Mouse (Mus musculus) cerebellum, postnatal 4 days (tissue): ENCODE measurements at regions not wholly inside any gene's neighbourhood (a gene's known extent, or its start where the extent isn't known, plus 50 kb on each side); places are given as distances from the start of the nearest gene placed in this dataset.
"Not testable (repeated sequence)": the region's sequence is repeated elsewhere in the genome, so short reads cannot be mapped to it uniquely, and the experiment has no call there.

Experiments used
- DNase-seq, 2 experiments: peaks; one replicate each; pipeline ENCODE4 v3.0.0; 2022; ENCODE audit warnings: low spot score in 2 of 2, mixed read lengths in 1 of 2

DNA sequence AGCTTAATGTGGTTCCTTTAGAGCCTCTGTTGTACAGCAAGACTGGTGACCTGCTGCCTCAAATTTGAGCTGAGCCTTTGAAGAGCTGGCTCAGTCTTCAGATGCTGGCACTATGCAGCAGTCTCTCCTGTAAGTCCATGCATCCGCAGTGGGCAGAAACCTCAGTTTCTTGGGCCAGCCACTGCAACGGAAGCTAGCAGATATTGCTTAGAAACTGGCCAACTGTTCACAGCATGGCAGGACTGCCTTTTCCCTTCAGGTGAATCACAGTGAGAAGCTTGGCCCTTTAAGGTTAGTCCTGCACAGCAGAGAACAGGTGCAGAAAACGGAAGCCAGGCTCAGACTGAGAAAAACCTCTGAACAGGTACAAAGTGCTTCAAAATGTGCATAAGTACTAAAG is 1976.8 kb upstream of the G6pd2 start:
- no peak for DNase-seq

DNA sequence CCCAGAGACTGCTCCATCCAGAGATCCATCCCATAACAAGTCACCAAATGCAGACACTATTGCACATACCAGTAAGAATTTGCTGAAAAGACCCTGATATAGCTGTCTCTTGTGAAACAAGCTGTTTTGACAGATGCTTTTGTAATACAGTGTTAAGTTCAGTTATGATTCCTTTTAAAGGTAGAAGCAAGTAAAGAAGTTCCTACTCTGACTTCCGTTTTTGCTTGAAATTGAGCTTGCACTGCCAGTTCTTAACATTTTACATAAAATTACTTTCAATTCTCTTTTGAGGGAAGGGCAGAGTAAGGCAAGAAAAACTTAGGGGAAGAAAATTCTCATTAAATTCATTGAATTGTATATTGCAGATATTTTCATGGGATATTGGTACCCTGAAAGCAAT is 1962.9 kb upstream of the G6pd2 start:
- no peak for DNase-seq

DNA sequence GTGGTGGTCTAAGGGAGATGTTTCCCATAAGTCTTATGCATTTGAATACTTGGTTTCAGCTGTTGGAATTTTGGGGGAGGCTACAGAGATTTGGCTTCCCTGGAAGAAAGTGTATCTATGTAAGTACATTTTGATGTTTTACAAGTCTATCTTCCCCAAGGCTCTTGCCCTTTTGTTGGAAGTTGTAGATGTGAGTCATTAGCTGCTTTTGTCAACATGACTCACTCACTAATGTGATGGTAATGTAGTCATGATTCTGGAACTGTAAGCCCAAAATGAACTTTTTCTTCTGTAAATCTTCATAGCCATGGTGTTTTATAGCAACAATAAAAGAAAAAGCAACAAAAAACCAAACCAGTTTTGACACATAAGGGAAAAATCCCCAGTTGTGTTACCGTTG is 1961.0 kb upstream of the G6pd2 start:
- no peak for DNase-seq

DNA sequence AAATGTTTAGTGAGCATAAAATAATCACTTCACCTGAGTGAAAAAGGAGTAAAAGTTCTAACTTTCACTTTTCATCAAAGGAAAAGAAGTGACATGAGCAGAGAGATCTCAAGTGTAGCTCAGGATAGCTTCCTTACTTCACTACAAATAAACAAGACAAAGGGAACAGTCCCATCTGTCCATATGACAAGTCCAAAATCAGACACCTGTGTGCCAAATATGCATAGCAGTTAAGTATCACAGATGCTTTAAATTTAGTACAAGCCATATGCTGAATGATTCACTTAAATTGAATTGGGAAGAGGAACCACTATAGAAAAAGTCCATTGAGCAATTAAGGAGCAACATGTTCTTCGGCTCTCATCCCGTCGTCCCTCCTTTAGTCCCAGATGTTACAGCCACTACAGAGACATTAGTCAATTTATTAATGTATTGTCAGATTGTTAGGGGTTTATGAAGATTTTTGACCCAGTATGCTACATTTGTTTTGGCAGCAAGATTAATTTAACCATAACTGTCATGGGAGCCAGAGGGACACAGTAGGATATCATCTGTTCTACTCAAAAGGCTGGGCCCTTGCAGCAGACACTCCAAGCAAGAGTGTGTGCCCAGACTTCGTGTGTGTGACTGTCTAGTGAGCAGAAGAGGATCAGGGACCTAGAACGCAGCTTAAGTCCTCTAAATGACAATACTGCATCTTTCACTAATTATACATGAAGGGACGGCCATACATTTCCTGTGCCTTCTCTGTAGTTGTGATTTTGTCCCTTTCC is 1914.5 kb upstream of the G6pd2 start:
- DNase-seq = no peak

DNA sequence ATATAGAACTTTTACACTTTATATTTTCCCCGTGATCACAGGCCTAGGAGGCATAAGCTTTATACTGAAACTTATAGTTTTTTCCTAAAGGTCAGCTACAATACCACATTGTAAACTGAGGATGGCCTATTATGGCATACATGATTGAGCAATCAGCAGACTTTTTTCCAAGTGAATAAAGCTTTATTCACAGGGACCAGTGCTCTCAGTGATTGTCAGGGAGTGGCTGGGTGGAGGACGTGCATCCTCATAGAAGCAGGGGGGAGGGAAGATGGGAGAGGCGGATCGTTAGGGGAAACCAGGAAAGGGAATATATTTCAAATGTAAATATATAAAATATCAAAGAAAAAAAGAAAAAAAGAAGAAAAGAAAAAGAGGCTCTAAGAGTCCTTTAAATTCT is 1886.7 kb upstream of the G6pd2 start:
- no peak for DNase-seq

DNA sequence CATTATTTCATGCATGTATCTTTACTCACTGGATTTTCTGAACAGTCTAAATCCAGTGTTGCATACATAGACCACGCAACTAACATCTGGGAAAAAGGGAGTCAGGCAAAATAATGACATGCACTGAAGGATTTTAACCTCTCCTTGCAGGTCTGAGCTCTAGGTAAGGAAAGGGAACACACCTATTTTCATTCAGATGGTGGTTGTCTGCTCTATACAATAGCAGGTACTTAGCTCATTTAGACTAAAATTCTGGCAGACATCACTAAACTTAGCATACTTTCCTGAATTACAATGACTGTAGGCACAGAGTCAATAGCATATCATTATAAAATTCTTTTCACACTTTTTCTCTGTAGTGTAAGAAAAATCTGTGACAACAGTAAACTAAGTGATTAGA is 1867.8 kb upstream of the G6pd2 start:
- DNase-seq = no peak

DNA sequence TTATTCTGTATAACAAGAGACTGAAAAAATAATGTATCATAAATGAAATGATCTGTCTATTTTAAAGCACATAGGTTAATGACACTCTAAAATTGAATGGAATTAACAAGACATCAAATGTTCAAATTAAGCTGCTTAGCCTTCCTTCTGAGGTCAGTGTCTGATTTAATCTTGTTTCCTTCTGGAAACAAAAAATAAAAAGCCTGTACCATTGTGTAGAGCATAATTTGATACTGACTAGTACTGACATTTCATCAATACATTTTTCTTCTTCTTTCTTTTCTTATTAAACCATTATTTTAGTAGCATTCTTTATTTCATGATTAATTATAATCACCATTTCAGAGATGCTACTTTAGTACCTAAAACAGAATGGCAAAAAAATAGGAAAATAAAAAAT is 1862.9 kb upstream of the G6pd2 start:
- no peak for DNase-seq

DNA sequence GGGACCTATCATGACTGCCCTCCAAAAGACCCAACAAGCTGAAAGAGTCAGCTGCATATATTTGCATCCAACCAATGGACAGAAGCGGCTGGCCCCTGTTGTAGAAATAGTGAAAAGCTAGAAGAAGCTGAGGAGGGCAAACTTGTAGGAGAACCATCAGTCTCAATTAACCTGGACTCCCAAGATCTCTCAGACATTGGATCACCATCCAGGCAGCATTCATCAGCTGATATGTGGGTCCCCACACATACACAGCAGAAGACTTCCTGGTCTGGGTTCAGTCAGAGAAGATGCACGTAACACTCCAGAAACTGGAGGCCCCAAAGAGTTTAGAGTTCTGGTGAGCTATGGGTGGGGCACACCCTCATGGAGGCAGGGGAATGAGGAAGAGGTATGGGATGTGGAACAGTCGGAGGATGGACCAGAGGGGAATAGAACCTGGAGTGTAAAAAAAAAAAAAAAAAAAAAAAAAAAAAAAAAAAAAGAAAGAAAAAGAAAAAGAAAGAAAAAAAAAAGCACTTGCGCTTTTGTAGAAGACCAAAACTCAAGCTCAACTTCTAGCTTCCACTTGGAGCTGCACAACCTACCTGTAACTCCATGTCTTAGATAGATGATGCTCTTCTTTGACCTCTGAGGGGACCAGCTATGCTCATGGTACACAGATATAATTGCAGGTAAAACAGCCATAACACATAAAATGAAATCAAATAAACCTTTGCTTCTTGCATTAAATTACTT is 1860.6 kb upstream of the G6pd2 start:
- no peak for DNase-seq

DNA sequence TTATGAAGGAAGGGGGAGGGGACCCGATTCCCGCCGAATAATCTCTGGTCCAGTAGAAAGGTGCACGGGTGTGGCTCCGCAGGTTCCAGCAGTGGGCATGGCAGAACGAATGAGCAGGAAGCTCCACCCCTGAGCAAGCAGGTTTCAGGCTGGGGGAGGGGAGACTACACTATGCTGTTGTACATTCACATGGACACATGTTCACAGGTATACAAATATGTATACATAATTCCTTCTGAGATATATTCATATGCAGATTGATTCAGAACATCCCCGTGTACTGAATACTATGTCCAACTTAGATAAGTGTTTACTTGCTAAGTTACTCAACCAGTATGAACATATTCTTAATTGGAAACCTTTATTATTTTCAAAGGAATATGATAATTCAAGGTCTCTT is 1852.4 kb upstream of the G6pd2 start:
- DNase-seq = not testable (repeated sequence)

DNA sequence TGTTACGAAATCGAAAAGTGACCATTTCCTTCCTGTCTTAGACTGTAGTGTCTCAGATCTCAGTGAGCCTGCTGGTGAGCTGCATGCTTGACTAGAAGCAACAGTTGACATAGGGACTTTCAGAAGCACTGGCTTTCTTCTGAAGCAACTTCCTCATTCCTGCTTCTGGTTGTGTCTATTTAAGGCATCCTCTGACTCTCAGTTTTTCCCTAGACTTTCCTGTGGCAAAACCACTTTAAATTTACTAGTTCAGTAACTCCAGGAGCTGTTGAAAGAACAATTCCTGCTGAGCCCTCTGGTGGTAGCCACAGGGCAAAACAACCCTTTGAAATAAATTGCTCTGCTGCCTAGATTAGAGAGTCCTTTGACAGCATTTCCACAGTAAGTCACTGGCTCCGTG is 1811.9 kb upstream of the G6pd2 start:
- DNase-seq = peak in 1 of 2 experiments; percentile 9

DNA sequence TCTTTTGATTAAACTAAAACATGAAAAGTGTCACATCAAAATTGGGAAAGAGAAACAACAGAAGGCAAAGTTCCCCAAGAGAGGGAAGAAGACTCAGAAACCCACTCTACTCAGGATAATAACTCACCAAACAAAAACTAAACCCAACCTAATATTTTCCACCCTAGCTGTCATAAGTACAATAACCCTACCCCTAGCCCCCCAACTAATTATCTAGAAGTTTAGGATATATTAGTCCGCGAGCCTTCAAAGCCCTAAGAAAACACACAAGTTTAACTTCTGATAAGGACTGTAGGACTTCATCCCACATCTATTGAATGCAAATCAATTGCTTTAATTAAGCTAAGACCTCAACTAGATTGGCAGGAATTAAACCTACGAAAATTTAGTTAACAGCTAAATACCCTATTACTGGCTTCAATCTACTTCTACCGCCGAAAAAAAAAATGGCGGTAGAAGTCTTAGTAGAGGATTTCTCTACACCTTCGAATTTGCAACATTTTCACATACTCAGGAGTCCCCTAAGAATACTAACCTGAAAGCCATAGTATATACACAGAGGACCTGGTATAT is 1765.9 kb upstream of the G6pd2 start:
- DNase-seq = not testable (repeated sequence)

DNA sequence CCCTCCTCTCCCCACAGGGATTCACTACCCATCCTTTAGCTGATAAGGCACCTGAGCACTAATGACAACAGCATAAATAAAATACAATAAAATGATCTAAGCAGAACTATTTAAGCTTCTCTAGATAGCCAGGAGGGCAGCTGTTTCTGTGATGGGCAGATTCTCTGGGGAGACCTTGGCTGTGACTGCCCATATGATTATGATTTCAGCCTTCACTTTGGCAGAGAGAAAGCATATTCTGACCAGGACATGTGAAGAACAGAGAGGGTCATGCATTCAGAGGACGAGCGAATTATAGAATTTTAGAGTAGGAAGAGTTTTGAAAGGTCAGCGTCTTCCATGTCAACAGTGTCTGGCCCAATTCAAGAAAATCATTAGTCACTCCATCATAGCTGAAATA is 1759.6 kb upstream of the G6pd2 start:
- no peak for DNase-seq

DNA sequence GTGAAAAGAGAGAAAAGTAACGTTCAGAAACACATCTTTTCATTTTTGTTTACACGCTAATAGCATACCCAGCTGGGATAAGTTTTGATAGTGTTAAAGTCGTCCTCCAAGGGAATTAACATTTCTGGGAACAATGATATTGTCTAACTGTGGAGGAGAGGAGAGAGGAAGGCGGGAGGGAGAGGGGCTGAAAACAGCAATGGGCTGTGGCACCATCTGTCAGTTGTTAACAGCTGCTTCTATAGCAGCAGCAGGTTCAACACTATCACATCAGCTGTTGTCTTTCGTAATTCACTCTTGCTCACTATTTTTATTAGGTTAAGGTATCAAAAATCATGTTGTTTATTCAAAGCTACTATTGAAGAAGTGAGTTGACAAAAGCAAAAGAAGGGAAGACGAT is 1747.4 kb upstream of the G6pd2 start:
- no peak for DNase-seq
